Mouse (Mus musculus) myocyte (in vitro differentiated cells): ENCODE measurements around the gene Atf6. TPM values are rescaled to one million over a fixed set of nuclear protein-coding genes. Genes with fewer than 3 reads are reported as not detected.
A peak's percentile ranks its signal among the peaks of the same experiment; 100 is the strongest.

Experiments
- H3K27me3 ChIP-seq: one replicate; pipeline ENCODE4 v1.6.1; 2011; ENCODE audit not compliant: control insufficient read depth, insufficient read depth, insufficient read length
- H3K36me3 ChIP-seq: one replicate; pipeline ENCODE4 v1.6.1; 2011; ENCODE audit not compliant: control insufficient read depth, insufficient read depth
- H3K4me2 ChIP-seq: one replicate; pipeline ENCODE4 v1.6.1; 2011; ENCODE audit warnings: low read depth, control low read depth
- H3K4me3 ChIP-seq: one replicate; pipeline ENCODE4 v1.5.1; 2011; ENCODE audit warnings: mild to moderate bottlenecking, control low read depth, moderate library complexity
- H3K79me2 ChIP-seq: one replicate; pipeline ENCODE4 v1.6.1; 2011; ENCODE audit not compliant: control insufficient read depth, insufficient read depth
- H3ac ChIP-seq: one replicate; pipeline ENCODE4 v1.6.1; 2011; ENCODE audit not compliant: control insufficient read depth, insufficient read length
- CEBPB ChIP-seq: IDR thresholded peaks from 2 replicates; pipeline ENCODE4 v1.6.1; 2011; ENCODE audit warnings: mild to moderate bottlenecking, moderate library complexity; ENCODE audit not compliant: poor library complexity, insufficient read depth, severe bottlenecking
- E2F4 ChIP-seq: IDR thresholded peaks from one replicate; pipeline ENCODE4 v1.6.1; 2011; ENCODE audit warnings: mild to moderate bottlenecking, control low read depth, moderate library complexity; ENCODE audit not compliant: insufficient read depth
- MAX ChIP-seq: IDR thresholded peaks from one replicate; pipeline ENCODE4 v1.6.1; 2011; ENCODE audit warnings: low read depth, mild to moderate bottlenecking, control low read depth
- MYOD1 ChIP-seq, 3 experiments: IDR thresholded peaks; one replicate each; pipeline ENCODE4 v1.6.1; 2011; ENCODE audit warnings: control low read depth in 2 of 3, low read depth in 2 of 3, mild to moderate bottlenecking in 2 of 3, moderate library complexity in 1 of 3; ENCODE audit not compliant: insufficient read length in 2 of 3, control insufficient read depth in 1 of 3
- MYOG ChIP-seq, 3 experiments: IDR thresholded peaks; one replicate each; pipeline ENCODE4 v1.6.1; 2011; ENCODE audit warnings: control low read depth in 2 of 3, low read depth in 2 of 3, mild to moderate bottlenecking in 2 of 3; ENCODE audit not compliant: insufficient read length in 2 of 3, control insufficient read depth in 1 of 3, insufficient read depth in 1 of 3
- POLR2A ChIP-seq: IDR thresholded peaks from one replicate; pipeline ENCODE4 v1.6.1; 2011; ENCODE audit warnings: low read depth, mild to moderate bottlenecking, control low read depth, moderate library complexity; ENCODE audit not compliant: insufficient read length
- POLR2AphosphoS2 ChIP-seq: IDR thresholded peaks from one replicate; pipeline ENCODE4 v1.6.1; 2011; ENCODE audit warnings: low read depth, control low read depth; ENCODE audit not compliant: insufficient read length
- REST ChIP-seq: IDR thresholded peaks from one replicate; pipeline ENCODE4 v1.6.1; 2011; ENCODE audit warnings: mild to moderate bottlenecking, control low read depth, moderate library complexity; ENCODE audit not compliant: insufficient read depth, insufficient read length
- SRF ChIP-seq: IDR thresholded peaks from one replicate; pipeline ENCODE4 v1.6.1; 2011; ENCODE audit warnings: low read depth; ENCODE audit not compliant: control insufficient read depth, insufficient read length
- TCF12 ChIP-seq: IDR thresholded peaks from one replicate; pipeline ENCODE4 v1.6.1; 2011; ENCODE audit warnings: mild to moderate bottlenecking, control low read depth; ENCODE audit not compliant: poor library complexity, insufficient read depth, severe bottlenecking
- TCF3 ChIP-seq: IDR thresholded peaks from one replicate; pipeline ENCODE4 v1.6.1; 2011; ENCODE audit warnings: low read depth, control low read depth; ENCODE audit not compliant: insufficient read length
- USF1 ChIP-seq: IDR thresholded peaks from one replicate; pipeline ENCODE4 v1.6.1; 2011; ENCODE audit warnings: low read depth, mild to moderate bottlenecking, control low read depth, moderate library complexity
- polyA plus RNA-seq: library from polyadenylated mRNA; unstranded; fragments of >200 nt; fragmentation: generic; extraction: Trizol; gene quantifications from one replicate; pipeline ENCODE4 v1.2.1, GENCODE M21; 2012; ENCODE audit warnings: missing spikeins

Atf6 gene
- polyA plus RNA-seq, 1 experiment: 40.2 TPM

DNA sequence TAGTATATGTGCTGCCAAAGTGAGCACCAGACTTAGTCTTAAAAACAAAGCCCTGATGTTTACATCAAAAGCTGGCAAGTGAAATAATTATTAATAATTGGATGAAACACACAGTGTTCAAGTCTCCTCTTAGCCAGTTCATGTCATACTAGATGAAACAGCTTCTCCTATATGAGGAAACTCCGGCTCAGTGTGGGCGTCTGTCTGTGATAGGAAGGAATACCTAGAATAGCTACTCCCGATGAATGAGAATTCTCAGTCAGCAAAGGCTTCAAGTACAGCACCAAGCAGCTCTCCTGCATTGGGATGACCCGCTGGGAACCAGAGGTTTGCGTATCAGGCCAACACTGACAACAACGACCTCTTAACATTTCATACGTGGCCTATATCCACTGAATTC lies 115.8 kb downstream of the Atf6 start:
- Histone ChIP-seq H3K36me3 (peaks cover under 1% of the 10 kb centered on the region), H3K79me2 (peaks cover 12% of the 10 kb centered on the region), H3ac (no peak overlapping the region), H3K4me3 (no peak overlapping the region), H3K4me2 (no peak overlapping the region), H3K27me3 (no peaks in the 10 kb centered on the region)
- TF ChIP-seq CEBPB: no peak
- no peak for TF ChIP-seq TCF3
- no peak for TF ChIP-seq E2F4
- no peak for TF ChIP-seq POLR2A
- no peak for TF ChIP-seq REST
- no peak for TF ChIP-seq MAX
- no peak for TF ChIP-seq SRF
- TF ChIP-seq MYOG (IDR thresholded peaks at IDR 0.05; ENCODE audit: control insufficient read depth in 1 of 3, insufficient read depth in 1 of 3, insufficient read length in 2 of 3, low read depth in 2 of 3): no peak
- no peak for TF ChIP-seq USF1
- TF ChIP-seq TCF12: no peak
- no peak for TF ChIP-seq MYOD1 (IDR thresholded peaks at IDR 0.05; ENCODE audit: control insufficient read depth in 1 of 3, insufficient read length in 2 of 3, low read depth in 2 of 3)
- no peak for TF ChIP-seq POLR2AphosphoS2

DNA sequence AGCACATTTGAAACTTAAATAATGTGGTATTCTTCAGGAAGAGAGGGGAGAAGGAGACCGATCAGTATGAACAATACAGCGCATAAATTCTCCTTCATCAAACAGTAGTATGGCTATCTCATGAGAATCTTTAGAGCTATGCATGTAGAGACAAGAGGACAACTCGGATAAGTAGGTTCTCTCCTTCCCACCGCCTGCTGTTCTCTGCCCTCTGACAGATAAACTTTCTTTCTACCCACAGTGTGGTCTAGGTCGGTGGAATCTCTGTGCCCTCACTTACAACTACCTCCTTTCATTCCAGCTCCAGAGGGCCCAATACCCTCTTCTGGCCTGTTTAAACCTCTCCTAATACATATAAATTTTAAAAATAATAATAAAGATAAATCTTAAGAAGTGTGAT lies 121.0 kb downstream of the Atf6 start:
- H3K27me3 ChIP-seq: no peaks in the 10 kb centered on the region
- H3K4me3 ChIP-seq: no peak overlapping the region
- TF ChIP-seq SRF: no peak
- no peak for TF ChIP-seq MYOD1 (IDR thresholded peaks at IDR 0.05; ENCODE audit: control insufficient read depth in 1 of 3, insufficient read length in 2 of 3, low read depth in 2 of 3)
- no peak overlapping the region for H3K4me2 ChIP-seq
- no peak overlapping the region for H3ac ChIP-seq
- H3K36me3 ChIP-seq: no peaks in the 10 kb centered on the region
- peaks cover 7% of the 10 kb centered on the region for H3K79me2 ChIP-seq

GRCm38 (mm10) chr1:170741497-170742246 lies 125.9 kb downstream of the Atf6 start:
- Histone ChIP-seq H3K4me2 (peak overlapping the region; percentile 22), H3K79me2 (no peaks in the 10 kb centered on the region), H3ac (no peak overlapping the region), H3K27me3 (no peaks in the 10 kb centered on the region), H3K4me3 (no peak overlapping the region), H3K36me3 (peaks cover 11% of the 10 kb centered on the region)
- TF ChIP-seq MYOD1 (IDR thresholded peaks at IDR 0.05; ENCODE audit: control insufficient read depth in 1 of 3, insufficient read length in 2 of 3, low read depth in 2 of 3) (no peak), REST (no peak), USF1 (no peak), CEBPB (no peak), TCF3 (no peak), E2F4 (no peak), MYOG (IDR thresholded peaks at IDR 0.05; ENCODE audit: control insufficient read depth in 1 of 3, insufficient read depth in 1 of 3, insufficient read length in 2 of 3, low read depth in 2 of 3) (no peak), POLR2A (no peak), TCF12 (no peak), MAX (no peak), POLR2AphosphoS2 (no peak), SRF (no peak)

- no peak overlapping the region for H3K4me3 ChIP-seq
- peaks cover 8% of the 10 kb centered on the region for H3K36me3 ChIP-seq
- H3K79me2 ChIP-seq: no peaks in the 10 kb centered on the region
- no peaks in the 10 kb centered on the region for H3K27me3 ChIP-seq
- TF ChIP-seq CEBPB (no peak), MYOG (IDR thresholded peaks at IDR 0.05; ENCODE audit: control insufficient read depth in 1 of 3, insufficient read depth in 1 of 3, insufficient read length in 2 of 3, low read depth in 2 of 3) (peak in 2 of 3 experiments; percentile 16 to 60), POLR2AphosphoS2 (no peak), SRF (no peak), TCF3 (no peak), USF1 (no peak), MYOD1 (IDR thresholded peaks at IDR 0.05; ENCODE audit: control insufficient read depth in 1 of 3, insufficient read length in 2 of 3, low read depth in 2 of 3) (peak in 2 of 3 experiments; percentile 36 to 59), TCF12 (peak; percentile 27)
- H3K4me2 ChIP-seq: no peak overlapping the region
- H3ac ChIP-seq: no peak overlapping the region
These were observed 132.7 kb downstream of the Atf6 start for GRCm38 (mm10) chr1:170734866-170735265.

DNA sequence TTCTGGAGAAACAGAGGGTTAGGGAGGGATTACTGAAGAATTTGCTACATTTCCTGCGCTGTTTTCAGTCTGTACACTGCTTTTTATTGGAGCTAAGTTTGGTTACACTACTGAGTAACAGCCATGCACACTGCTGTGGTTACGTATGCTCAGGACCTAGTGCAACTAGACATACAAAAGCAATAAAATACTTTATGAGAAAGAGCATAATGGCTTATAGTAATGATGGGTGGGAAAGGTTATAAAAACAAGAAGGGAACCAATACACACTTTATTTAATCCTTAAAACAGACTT lies 135.0 kb downstream of the Atf6 start:
- Histone ChIP-seq H3K36me3 (no peaks in the 10 kb centered on the region), H3ac (no peak overlapping the region), H3K79me2 (no peaks in the 10 kb centered on the region), H3K4me2 (peak overlapping the region; percentile 70), H3K4me3 (no peak overlapping the region), H3K27me3 (no peaks in the 10 kb centered on the region)
- TF ChIP-seq CEBPB (no peak), POLR2A (no peak), MAX (no peak), MYOG (IDR thresholded peaks at IDR 0.05; ENCODE audit: control insufficient read depth in 1 of 3, insufficient read depth in 1 of 3, insufficient read length in 2 of 3, low read depth in 2 of 3) (no peak), SRF (no peak), E2F4 (no peak), TCF12 (no peak), MYOD1 (IDR thresholded peaks at IDR 0.05; ENCODE audit: control insufficient read depth in 1 of 3, insufficient read length in 2 of 3, low read depth in 2 of 3) (no peak), POLR2AphosphoS2 (no peak), USF1 (no peak), REST (no peak), TCF3 (no peak)
